Mouse (Mus musculus) CD4-positive, CD25-positive, alpha-beta regulatory T cell (primary cell): Measurements from ENCODE around the gene Olfr1022. TPM values are rescaled to one million over a fixed set of nuclear protein-coding genes. Genes with fewer than 3 reads are reported as not detected.

Experiments
- polyA plus RNA-seq: library from polyadenylated mRNA; unstranded; fragments of 100-300 nt; shearing (Covaris generic); gene quantifications from one replicate; pipeline ENCODE4 v1.2.1, GENCODE M21; 2017

Olfr1022 gene
- not detected for polyA plus RNA-seq

GRCm38 (mm10) chr2:85868294-85868693, at the start of gene Olfr1022:
TSS of gene Olfr1022 (plus strand) at chr2:85868594.

GRCm38 (mm10) chr2:85845383-85845782, 23.0 kb upstream of the Olfr1022 start, which contains the start of gene Olfr1019:
TSS of gene Olfr1019 (minus strand) at chr2:85845483.

GRCm38 (mm10) chr2:85846730-85847129, 21.7 kb upstream of the Olfr1022 start, which contains the start of gene Olfr1020:
TSS of gene Olfr1020 (plus strand) at chr2:85847030.

GRCm38 (mm10) chr2:85885340-85885739, 16.9 kb downstream of the Olfr1022 start, which contains the start of gene Olfr1023:
TSS of gene Olfr1023 (plus strand) at chr2:85885640.

GRCm38 (mm10) chr2:85904952-85905351, 36.6 kb downstream of the Olfr1022 start, which contains the start of gene Olfr1024:
TSS of gene Olfr1024 (minus strand) at chr2:85905052.

GRCm38 (mm10) chr2:85914893-85915292, 46.5 kb downstream of the Olfr1022 start, which contains the start of gene Olfr1025-ps1:
TSS of gene Olfr1025-ps1 (plus strand) at chr2:85915193.

Other genes starting within 250 kb of the Olfr1022 start
- gene Olfr1002, start 217.9 kb upstream of the Olfr1022 start, polyA plus RNA-seq: not detected
- gene Olfr154, start 204.1 kb upstream of the Olfr1022 start, polyA plus RNA-seq: not detected
- not detected for gene Olfr1006, start 189.8 kb upstream of the Olfr1022 start, polyA plus RNA-seq
- gene Olfr1008, start 179.2 kb upstream of the Olfr1022 start, polyA plus RNA-seq: not detected
- not detected for gene Olfr1009, start 153.2 kb upstream of the Olfr1022 start, polyA plus RNA-seq
- gene Olfr1012, start 105.8 kb upstream of the Olfr1022 start, polyA plus RNA-seq: not detected
- not detected for gene Olfr1013, start 101.5 kb upstream of the Olfr1022 start, polyA plus RNA-seq
- 0.07 TPM for gene Olfr1014, start 95.9 kb upstream of the Olfr1022 start, polyA plus RNA-seq
- gene Olfr1015, start 86.6 kb upstream of the Olfr1022 start, polyA plus RNA-seq: not detected
- gene Olfr1016, start 66.0 kb upstream of the Olfr1022 start, polyA plus RNA-seq: 0.32 TPM
- not detected for gene Olfr1018, start 50.1 kb upstream of the Olfr1022 start, polyA plus RNA-seq
- not detected for gene Olfr1019, start 23.1 kb upstream of the Olfr1022 start, polyA plus RNA-seq
- gene Olfr1020, start 21.6 kb upstream of the Olfr1022 start, polyA plus RNA-seq: not detected
- gene Olfr1023, start 17.0 kb downstream of the Olfr1022 start, polyA plus RNA-seq: not detected
- not detected for gene Olfr1024, start 36.5 kb downstream of the Olfr1022 start, polyA plus RNA-seq
- not detected for gene Olfr1025-ps1, start 46.6 kb downstream of the Olfr1022 start, polyA plus RNA-seq
- gene Olfr1026, start 53.0 kb downstream of the Olfr1022 start, polyA plus RNA-seq: not detected
- gene Olfr1028, start 81.8 kb downstream of the Olfr1022 start, polyA plus RNA-seq: not detected
- 0.10 TPM for gene Olfr1029, start 105.3 kb downstream of the Olfr1022 start, polyA plus RNA-seq
- 0.04 TPM for gene Olfr1030, start 110.7 kb downstream of the Olfr1022 start, polyA plus RNA-seq
- gene Olfr1031, start 121.7 kb downstream of the Olfr1022 start, polyA plus RNA-seq: not detected
- gene Olfr1032, start 136.9 kb downstream of the Olfr1022 start, polyA plus RNA-seq: not detected
- 3.2 TPM for gene Olfr1033, start 152.0 kb downstream of the Olfr1022 start, polyA plus RNA-seq
- not detected for gene Olfr1034, start 177.3 kb downstream of the Olfr1022 start, polyA plus RNA-seq
- not detected for gene Olfr1036, start 205.4 kb downstream of the Olfr1022 start, polyA plus RNA-seq
- gene Olfr1037, start 218.8 kb downstream of the Olfr1022 start, polyA plus RNA-seq: not detected